Mouse (Mus musculus): ENCODE measurements around the gene Pecr.

Pecr gene

DNA sequence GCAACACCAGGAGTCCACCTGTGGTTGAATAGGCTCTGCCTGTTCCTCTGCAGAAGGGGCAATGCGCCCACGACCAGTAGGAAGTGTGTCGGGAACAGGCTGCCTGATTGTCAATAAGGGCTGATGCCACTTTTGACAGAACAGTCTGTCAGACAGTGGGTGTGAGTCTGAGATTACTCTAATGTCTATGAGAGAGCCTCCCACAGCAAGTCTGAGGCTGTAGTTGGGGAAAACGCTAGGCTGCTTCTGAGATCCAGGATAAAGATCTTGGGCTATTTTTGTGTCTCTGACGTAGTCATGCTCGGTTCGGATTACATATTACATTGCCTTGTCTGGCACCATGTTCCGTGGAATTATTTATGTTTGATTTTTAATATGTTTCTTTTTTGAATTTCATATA, 11.6 kb upstream of the Pecr start:
- no peak for TF ChIP-seq GATA4 (IDR thresholded peaks at IDR 0.05; ENCODE audit: insufficient replicate concordance, low read length)

DNA sequence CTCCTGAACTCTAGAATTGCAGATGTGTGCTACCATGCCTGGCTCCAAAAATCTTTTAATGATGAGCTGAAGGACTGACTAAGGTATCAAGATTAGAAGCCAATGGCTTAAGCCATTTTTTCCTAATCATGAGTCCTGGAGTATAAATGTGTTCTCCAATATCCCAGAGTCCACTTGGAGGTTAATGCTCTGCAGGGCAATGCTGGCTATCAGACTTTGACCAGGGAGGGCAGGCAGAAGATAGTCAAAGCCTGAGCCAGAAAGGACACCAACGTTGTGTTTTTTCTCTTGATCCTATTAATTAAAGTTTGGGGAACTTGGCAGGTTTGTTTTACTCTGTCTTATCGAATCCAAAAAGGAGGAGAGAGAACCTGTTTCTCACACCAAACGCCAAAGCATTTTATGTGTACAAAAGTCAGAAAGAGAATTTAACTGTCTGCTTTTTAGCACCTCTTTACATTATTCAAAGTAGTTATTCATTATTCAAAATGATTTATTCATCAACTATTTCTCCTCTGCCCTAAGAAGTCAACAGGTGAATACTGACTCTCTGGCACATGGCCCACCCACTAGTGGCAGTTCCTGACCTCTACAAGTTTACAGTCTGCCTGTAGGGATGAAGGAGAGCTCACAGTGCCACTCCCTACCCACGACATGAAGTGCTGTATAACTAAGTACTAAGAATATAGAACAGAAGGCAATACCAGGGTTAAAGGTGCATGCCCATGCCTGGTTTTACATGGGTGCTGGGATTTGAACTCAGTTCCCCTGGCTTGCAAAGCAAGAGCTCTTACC, 10.0 kb upstream of the Pecr start:
- TF ChIP-seq GATA4 (IDR thresholded peaks at IDR 0.05; ENCODE audit: insufficient replicate concordance, low read length) = peak; percentile 43; the same call in 1 of the 2 replicates

DNA sequence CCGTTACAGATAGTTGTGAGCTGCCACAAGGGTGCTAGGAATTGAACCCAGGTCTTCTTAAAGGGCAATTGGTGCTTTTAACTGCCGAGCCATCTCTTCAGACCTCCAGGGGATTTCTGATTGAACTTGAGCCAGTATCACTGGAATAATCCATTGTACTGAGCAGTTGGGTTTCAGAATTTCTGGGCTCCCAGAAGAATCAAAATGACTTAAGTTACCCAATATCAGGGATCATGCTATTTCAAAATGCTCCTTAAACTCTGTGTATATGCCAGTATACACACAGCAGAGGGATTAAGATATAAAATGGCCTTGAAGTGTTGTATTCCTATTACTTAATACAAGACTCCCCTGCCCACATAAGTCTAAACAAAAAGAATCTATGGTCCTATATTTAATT, 7.8 kb upstream of the Pecr start:
- TF ChIP-seq GATA4 (IDR thresholded peaks at IDR 0.05; ENCODE audit: insufficient replicate concordance, low read length) = no peak

DNA sequence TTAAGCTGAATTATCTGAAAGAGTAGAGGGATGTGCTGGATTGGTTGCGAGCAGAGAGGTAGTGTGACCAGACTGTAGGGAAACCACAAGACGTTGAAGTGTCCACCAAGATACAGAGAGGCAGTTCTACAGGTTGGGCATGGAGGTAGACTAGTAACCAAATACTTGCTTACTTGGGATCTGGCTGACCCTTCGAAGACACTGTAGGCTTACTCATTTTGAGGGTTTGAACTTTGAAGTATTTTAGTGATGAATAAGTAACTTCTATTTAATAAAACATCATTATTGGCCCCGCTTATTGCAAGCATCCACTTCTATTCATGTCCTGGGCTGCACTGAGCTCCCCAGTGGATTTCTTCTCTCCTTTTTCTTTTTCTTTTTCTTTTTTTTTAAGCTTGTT, 7.3 kb upstream of the Pecr start:
- no peak for TF ChIP-seq GATA4 (IDR thresholded peaks at IDR 0.05; ENCODE audit: insufficient replicate concordance, low read length)

DNA sequence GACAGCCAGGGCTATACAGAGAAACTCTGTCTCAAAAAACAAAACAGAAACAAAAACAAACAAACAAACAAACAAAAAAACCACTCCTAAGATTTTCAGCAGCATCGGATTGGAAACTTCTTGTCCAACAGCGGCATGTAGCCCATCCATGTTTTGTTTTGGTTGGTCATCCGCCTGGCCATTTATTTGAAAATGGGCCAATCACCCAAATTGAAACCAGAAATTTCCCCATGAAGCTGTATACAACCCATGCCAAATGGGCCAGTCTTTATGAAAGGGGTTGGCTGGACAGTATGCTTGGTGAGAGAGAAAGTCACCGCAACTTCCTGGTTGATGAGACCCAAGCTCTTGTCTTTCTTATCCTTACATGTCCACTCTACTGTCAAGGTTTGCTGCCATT, 6.8 kb upstream of the Pecr start:
- TF ChIP-seq GATA4 (IDR thresholded peaks at IDR 0.05; ENCODE audit: insufficient replicate concordance, low read length) = no peak

DNA sequence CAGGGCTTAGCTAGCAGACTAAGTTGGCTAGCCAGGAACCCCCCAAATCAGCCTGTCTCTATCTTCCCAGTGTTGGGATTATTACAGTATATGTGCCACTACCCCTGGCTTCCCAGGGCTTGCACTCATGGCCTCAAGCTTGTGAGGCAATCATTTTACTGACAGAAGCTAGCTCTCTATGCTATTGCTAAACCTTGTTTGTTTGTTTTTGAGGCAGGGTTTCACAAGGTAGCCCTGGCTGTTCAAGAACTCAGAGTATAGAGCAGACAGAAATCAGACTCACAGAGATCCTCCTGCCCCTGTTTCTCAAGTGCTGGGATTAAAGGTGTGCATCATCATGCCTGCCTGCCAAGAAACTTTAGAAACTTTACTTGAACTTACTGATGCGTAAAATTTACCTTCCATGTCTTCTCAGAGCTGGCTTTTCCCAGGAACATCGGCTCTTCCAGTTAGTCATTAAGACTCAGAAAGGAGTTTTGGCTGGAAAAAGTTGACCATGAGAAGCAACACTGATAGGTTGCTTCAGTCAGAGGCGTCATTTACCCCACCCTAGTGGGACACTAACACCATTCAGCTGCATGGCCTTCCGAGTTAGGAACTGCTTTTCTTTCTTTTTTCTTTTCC, 4.5 kb upstream of the Pecr start:
- TF ChIP-seq GATA4 (IDR thresholded peaks at IDR 0.05; ENCODE audit: insufficient replicate concordance, low read length) = no peak

DNA sequence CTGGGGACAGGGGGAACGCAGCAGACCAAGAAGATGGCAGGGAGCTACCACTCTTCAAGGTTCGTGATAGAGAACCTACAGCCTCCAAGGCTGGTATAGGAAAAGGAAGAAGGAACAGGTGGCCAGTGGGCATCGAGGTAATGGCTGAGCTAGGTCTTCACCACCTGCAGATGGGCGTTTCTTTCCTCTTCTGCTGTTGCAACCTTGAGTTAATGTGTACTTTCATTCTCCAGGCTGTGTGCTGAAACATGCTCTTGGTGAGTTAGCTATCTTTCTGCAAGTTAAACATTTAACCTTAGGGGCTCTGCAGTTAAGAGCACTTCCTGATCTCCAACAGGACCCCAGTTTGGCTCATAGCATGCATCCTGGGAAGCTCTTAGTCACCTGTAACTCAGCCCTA, 3.8 kb upstream of the Pecr start:
- TF ChIP-seq GATA4 (IDR thresholded peaks at IDR 0.05; ENCODE audit: insufficient replicate concordance, low read length) = no peak

DNA sequence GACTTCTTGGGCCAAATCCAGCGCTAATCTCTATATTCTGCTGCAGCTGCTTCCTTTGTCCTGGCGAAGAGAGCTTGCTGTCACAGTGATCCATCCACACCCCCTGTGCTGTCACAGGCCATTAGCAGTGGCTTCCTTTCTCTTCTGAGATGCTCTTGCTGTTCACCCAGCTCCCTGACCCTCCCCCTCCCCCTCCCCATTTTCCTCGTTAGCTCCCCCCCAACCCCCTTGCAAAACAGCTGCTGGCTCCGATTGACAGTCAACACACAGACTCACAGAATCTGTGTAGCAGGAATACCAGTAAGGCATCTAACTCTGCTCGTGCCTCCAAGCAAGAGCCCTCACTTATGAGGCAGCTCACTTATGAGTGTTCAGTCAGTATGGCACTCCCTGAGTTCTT, 2.8 kb upstream of the Pecr start:
- TF ChIP-seq GATA4 (IDR thresholded peaks at IDR 0.05; ENCODE audit: insufficient replicate concordance, low read length) = no peak

DNA sequence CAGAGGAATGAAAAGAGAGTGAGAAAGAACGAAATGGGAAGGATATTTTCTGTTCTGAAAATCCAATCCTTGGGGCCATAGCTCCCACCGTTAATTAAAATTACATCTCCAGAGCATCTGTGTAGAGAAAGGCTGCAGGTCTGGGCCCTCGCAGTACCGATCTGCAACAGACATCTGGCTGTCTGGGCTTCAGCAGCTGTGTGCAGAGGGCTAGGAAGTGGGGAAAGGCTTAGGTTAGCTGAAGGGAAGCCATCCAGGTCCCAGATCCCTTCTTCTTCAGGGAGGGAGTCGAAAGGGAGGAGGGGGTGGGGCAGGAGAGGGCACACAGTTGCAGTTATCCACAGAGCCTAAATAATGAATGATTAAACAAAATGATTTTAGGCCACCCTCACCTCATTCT, 425 bp upstream of the Pecr start:
- TF ChIP-seq GATA4 (IDR thresholded peaks at IDR 0.05; ENCODE audit: insufficient replicate concordance, low read length) = no peak

DNA sequence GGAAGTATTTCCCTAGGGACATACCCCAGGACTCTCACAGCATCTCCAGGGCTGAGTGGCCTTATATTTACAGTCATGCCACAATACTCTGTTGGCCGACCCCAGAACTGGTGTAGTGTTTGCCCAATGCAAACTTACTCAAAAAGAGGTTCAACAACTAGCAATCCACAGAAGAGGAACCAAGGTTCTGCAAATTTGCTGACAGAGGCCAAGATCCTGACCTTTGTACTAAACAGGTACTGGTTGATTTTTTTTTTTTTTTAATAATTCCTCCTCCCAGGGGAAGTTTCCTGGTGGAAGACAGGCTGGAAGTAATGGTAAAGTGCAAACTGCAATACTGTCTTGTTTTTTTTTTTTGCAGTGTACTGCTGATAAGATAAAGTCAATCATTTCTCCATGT, 1.5 kb downstream of the Pecr start:
- TF ChIP-seq GATA4 (IDR thresholded peaks at IDR 0.05; ENCODE audit: insufficient replicate concordance, low read length) = no peak; the same call in 1 of the 2 replicates

DNA sequence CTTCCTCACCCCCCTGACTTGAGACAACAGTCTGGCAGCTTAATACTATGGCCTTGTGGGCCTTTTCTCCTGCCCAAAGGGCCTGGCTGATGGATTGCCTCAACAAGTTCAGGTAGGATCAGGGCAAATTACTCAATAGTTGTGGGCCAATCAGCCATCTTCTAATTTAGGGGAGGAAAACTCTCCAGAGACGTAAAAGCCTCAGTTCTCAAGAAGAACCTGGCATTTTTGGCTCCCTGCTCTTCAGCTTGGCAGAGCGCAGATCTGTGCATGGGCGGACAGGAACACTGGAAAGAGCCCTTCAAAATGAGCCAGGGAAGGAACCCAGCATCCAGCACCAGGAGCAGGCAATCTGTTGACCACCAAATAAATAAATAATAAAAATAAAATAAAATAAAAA, 6.0 kb downstream of the Pecr start:
- TF ChIP-seq GATA4 (IDR thresholded peaks at IDR 0.05; ENCODE audit: insufficient replicate concordance, low read length) = no peak

DNA sequence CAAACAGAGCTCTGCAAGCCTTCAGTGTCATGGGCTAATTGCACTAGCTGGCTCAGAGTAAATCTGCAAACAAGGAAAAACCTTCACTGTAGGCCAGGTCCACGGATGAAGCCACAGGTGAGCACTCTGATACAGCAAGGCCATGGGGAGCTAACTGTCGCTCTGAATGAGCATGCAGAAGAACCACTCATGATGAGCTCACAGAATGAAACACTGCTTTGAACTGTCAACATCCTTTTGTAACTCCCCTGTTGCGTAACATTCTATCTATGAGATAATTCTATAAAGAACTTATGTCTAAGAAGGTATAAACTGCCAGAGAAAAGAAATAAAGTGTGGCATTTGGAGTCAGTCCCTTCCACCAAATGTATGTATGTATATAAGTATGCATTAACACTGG, 21.0 kb downstream of the Pecr start:
- no peak for TF ChIP-seq GATA4 (IDR thresholded peaks at IDR 0.05; ENCODE audit: insufficient replicate concordance, low read length)

DNA sequence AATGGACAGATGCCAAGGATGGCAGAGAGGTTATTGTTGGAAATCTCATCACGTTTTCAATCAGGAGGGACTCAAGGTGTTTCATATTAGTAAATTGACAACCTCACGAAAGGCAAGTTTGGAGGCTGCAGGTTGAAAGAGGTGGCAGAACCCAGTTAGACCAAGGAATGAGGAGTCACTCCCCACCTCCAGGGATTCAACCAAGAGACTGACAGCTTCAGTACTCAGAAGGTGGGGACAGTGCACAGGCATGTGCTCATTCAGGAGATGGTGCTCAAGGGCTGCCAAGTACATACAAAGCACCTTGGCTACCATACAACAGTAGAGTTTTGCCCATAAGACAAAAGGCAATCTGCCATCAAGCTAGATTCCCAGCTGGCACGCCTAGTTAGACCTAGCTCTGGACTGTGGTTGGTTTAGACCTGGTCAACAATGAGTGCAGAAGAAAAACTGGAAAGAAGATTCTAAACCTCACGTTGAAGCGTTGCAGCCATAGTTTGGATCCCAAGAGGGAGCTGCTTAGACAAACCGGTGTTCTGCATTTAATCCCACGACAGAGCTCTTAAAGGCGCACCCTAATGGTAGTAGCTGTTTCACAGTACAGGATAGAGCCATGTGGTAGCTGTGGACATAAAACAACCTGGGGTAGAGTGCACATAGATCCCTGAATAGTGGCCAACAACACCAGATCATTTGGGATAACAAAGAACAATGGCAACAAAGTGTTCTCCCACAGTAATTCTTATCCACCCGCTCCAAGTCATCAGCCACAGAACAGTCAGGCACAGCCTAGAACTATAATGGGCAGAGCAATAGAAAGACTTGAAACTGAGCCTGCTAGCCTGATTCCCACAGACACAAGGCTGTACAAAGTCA, 27.5 kb downstream of the Pecr start:
- no peak for TF ChIP-seq GATA4 (IDR thresholded peaks at IDR 0.05; ENCODE audit: insufficient replicate concordance, low read length)

DNA sequence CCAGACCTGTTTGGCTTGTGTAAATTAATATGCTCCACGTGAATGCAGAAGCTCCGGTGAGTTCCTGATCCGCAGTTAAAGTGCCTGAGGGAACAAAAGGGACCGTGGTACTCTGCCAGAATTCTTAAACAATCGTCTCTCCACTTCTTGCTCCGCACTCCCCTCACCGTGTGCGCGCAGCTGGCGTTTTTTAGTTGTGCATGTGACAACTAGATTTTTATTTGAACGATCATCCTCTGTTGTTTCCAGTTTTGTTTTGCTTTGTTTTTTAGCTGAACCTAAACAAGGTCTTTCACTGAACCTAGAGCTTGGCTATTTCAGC, 28.3 kb downstream of the Pecr start:
- TF ChIP-seq GATA4 (IDR thresholded peaks at IDR 0.05; ENCODE audit: insufficient replicate concordance, low read length) = no peak

DNA sequence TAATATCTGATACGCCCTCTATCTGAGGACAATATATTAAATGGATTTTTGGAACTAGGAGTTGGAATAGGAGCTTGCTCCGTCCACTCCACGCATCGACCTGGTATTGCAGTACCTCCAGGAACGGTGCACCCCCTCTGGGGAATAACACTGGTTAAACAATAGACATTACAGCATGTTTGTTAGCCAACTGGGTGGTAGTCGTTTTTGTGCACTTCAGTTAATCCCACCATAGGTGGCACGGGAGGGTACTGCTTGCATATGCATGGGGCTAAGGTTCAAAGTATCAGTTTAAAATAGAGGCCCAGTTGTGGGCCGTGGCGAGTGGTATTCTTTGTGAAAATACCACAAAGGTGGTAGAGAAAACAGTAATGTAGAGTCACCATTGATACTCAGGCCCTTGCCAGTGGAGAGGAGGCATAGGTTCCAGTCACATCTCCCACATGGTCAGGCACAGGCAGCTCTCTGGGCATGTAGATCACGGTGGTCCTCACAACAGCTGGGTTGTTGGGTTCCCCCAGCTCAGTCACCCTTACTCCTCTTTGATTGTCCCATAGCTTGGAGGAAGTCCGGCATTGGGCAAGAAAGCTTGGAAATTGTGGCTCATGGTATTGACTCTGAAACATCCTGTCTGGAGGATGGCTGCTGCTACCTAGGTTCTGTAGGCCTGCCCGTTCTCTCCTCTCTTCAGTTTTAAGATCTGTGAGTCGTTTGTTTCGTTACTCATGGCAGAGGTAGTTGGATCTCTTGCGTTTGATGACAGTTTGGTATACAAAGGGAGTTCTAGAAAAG, 28.9 kb downstream of the Pecr start:
- no peak for TF ChIP-seq GATA4 (IDR thresholded peaks at IDR 0.05; ENCODE audit: insufficient replicate concordance, low read length)
